Mouse (Mus musculus) C2C12 (cell line): Measurements from ENCODE around the gene Brap.
"Not testable (repeated sequence)": the region's sequence is repeated elsewhere in the genome, so short reads cannot be mapped to it uniquely, and the experiment has no call there.

ENCODE experiments used
- CEBPB ChIP-seq: IDR thresholded peaks from one replicate; pipeline ENCODE4 v1.6.1; 2011; ENCODE audit warnings: low read depth, mild to moderate bottlenecking, control low read depth, moderate library complexity
- CTCF ChIP-seq: IDR thresholded peaks from one replicate; pipeline ENCODE4 v1.5.1; 2011; ENCODE audit not compliant: control insufficient read depth, insufficient read depth, insufficient read length
- FOSL1 ChIP-seq: IDR thresholded peaks from one replicate; pipeline ENCODE4 v1.8.0; 2011; ENCODE audit warnings: mild to moderate bottlenecking, low read length; ENCODE audit not compliant: poor library complexity, insufficient read depth, severe bottlenecking
- MAX ChIP-seq: IDR thresholded peaks from one replicate; pipeline ENCODE4 v1.6.1; 2011; ENCODE audit warnings: mild to moderate bottlenecking, control low read depth
- MYOG ChIP-seq: IDR thresholded peaks from one replicate; pipeline ENCODE4 v1.6.1; 2011; ENCODE audit not compliant: control insufficient read depth, insufficient read length; ENCODE audit errors: extremely low read depth
- USF1 ChIP-seq: IDR thresholded peaks from one replicate; pipeline ENCODE4 v1.6.1; 2011; ENCODE audit warnings: low read depth, mild to moderate bottlenecking, control low read depth, moderate library complexity

DNA sequence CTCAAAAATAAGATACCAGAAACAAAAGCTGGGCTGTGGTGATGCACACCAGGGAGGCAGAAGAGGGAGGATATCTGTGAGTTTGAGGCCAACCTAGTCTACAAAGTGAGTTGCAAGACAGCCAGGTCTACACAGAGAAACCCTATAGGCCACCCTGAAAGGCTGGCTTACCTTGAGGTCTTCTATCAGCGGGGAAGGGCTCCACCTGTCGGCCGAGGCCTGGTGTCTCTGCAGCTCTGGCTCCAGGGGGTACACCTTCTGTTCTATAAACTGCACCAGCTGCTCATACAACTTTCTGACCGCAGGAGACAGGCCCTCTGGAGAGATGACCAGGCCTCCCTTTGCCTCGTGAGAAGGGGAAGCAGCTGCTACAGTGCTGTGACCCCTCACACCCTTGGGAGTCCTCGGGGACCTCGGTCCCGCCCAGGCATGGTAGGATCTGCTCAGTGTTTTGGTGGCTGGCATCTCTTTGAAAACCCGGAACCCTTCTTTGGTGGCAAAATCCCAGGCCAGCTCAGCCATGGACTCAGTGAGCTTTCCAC, 29.2 kb upstream of the Brap start:
- TF ChIP-seq CTCF, FOSL1, CEBPB, MAX, USF1, MYOG: not testable (repeated sequence)
